In the genomic region with DNA sequence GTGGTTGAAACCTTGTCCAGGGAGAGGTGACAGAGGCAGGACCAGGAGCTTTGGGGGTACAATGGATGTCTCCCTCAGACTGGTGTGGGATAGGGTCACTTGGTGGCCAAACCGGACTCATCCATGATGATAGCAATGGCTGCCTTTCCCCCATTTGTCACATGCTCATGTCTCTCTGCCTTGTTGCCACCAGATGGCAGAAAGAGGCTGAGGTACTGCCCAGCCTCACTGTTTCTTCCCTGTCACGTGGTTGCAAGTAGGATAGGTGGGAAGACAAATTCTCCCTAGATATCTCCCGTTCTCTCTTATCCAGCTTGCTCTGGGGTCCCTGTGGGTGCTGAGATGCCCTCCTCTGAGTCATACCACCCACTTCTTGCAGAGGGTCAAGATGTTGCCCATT, we compare ENCODE assay signal across 8 mouse cellular contexts. TPM values are rescaled to one million over a fixed set of nuclear protein-coding genes. Genes with fewer than 3 reads are reported as not detected.
DNase-seq lines count a peak whose midpoint lies in the region; ATAC-seq and TF ChIP-seq lines count a peak whose summit lies in the region.

No protein-coding gene starts in this region.

- no peak overlapping the region for H3K27ac ChIP-seq in kidney, adult 2 months (ENCODE audit: insufficient read depth, low read depth, low read length)
- no peak overlapping the region for H3K27ac ChIP-seq in midbrain, embryonic 15.5 days

- no peaks in the 10 kb centered on the region for H3K27me3 ChIP-seq in kidney, adult 2 months (replicated peaks; ENCODE audit: control insufficient read depth, insufficient read depth, low read length)
- no peaks in the 10 kb centered on the region for H3K27me3 ChIP-seq in midbrain, embryonic 15.5 days (replicated peaks)

- no peaks in the 10 kb centered on the region for H3K36me3 ChIP-seq in kidney, adult 2 months (ENCODE audit: control insufficient read depth, insufficient read depth, low read length)
- no peaks in the 10 kb centered on the region for H3K36me3 ChIP-seq in midbrain, embryonic 15.5 days (replicated peaks)

- ATAC-seq in common myeloid progenitor, adult 5-6 weeks (replicated peaks; ENCODE audit: low read depth, poor library complexity, severe bottlenecking): peak; percentile 65
- ATAC-seq in megakaryocyte, adult 5-6 weeks (ENCODE audit: poor library complexity, severe bottlenecking): 0 out of 2 replicates have a peak, but pooled peaks have one; percentile 33
- no peak for ATAC-seq in inflammation-experienced regulatory T-cells, adult 6 months
- ATAC-seq in midbrain, embryonic 15.5 days (replicated peaks): no peak

- no peaks in the 10 kb centered on the region for H3K9me3 ChIP-seq in midbrain, embryonic 15.5 days

- peak; percentile 84 for TF ChIP-seq CTCF in kidney, adult 2 months (conservative IDR thresholded peaks at IDR 0.05; ENCODE audit: insufficient read depth, insufficient read length, low read depth, low read length)

- H3K9ac ChIP-seq in midbrain, embryonic 15.5 days: no peak overlapping the region

- whole genome bisulfite sequencing in kidney, adult 2 months: 1% methylated on average over 3 of the region's 3 CpGs
- WGBS in midbrain, embryonic 15.5 days: 18% methylated on average over 3 of the region's 3 CpGs

- no peak for TF ChIP-seq POLR2A in kidney, adult 2 months (IDR thresholded peaks at IDR 0.05; ENCODE audit: low read depth, low read length)

- H3K4me2 ChIP-seq in midbrain, embryonic 15.5 days: no peak overlapping the region

- peak; percentile 45 for DNase-seq in kidney, adult 2 months
- no peak for DNase-seq in kidney, adult 11 months
- peak; percentile 87 for DNase-seq in ES-CJ7 (ENCODE audit: low read depth, low spot score)
- no peak for DNase-seq in left cerebral cortex, adult 11 months (ENCODE audit: low spot score)

- peaks cover 3% of the 10 kb centered on the region; the same call in 1 of the 2 replicates for H3K4me1 ChIP-seq in kidney, adult 2 months (ENCODE audit: control insufficient read depth, insufficient read depth, low read length)
- H3K4me1 ChIP-seq in midbrain, embryonic 15.5 days: peaks cover 7% of the 10 kb centered on the region

- no peak overlapping the region for H3K4me3 ChIP-seq in kidney, adult 2 months (ENCODE audit: insufficient read depth, low read depth, low read length)
- no peak overlapping the region for H3K4me3 ChIP-seq in midbrain, embryonic 15.5 days

RNA-seq across cellular contexts. Expression of a gene that starts 4.4 kb away (rescaled TPM):
- polyA plus RNA-seq in kidney, adult 2 months (2012; rRNA removed): 133 and 159 TPM in 2 replicates
- total RNA-seq in common myeloid progenitor, adult 5-6 weeks (2017): 107 and 131 TPM in 2 replicates
- total RNA-seq in megakaryocyte, adult 5-6 weeks (2015): 100 and 108 TPM in 2 replicates
- 150 and 151 TPM in 2 replicates for total RNA-seq in megakaryocyte, adult 5-6 weeks (2017)
- 100 to 1,000 TPM; 205 to 374 (median 278) TPM for polyA plus RNA-seq in inflammation-experienced regulatory T-cells, adult 6 months (2017; shearing (Covaris generic))
- polyA plus RNA-seq in midbrain, embryonic 15.5 days (2015; fragmentation: Nextera tagmentation; extraction: Ambion mirVana): 196 and 201 TPM in 2 replicates

RNA-seq across cellular contexts. Expression of a gene that starts 14.4 kb away (rescaled TPM):
- 11.3 and 13.3 TPM in 2 replicates for polyA plus RNA-seq in kidney, adult 2 months (2012; rRNA removed)
- total RNA-seq in common myeloid progenitor, adult 5-6 weeks (2017): 1.2 and 2.6 TPM in 2 replicates
- total RNA-seq in megakaryocyte, adult 5-6 weeks (2015): 5.4 and 5.5 TPM in 2 replicates
- 2.1 and 4.1 TPM in 2 replicates for total RNA-seq in megakaryocyte, adult 5-6 weeks (2017)
- polyA plus RNA-seq in inflammation-experienced regulatory T-cells, adult 6 months (2017; shearing (Covaris generic)): 10 to 100 TPM; 22.7 to 31.5 (median 23.6) TPM
- polyA plus RNA-seq in midbrain, embryonic 15.5 days (2015; fragmentation: Nextera tagmentation; extraction: Ambion mirVana): 9.9 and 10.5 TPM in 2 replicates

RNA-seq across cellular contexts. Expression of a gene that starts 32.0 kb away (rescaled TPM):
- polyA plus RNA-seq in kidney, adult 2 months (2012; rRNA removed): 177 and 215 TPM in 2 replicates
- total RNA-seq in common myeloid progenitor, adult 5-6 weeks (2017): 30.9 and 51.3 TPM in 2 replicates
- total RNA-seq in megakaryocyte, adult 5-6 weeks (2015): 27.4 and 47.7 TPM in 2 replicates
- total RNA-seq in megakaryocyte, adult 5-6 weeks (2017): 33.6 and 35.4 TPM in 2 replicates
- polyA plus RNA-seq in inflammation-experienced regulatory T-cells, adult 6 months (2017; shearing (Covaris generic)): 10 to 100 TPM; 44.7 to 81.1 (median 56.4) TPM
- polyA plus RNA-seq in midbrain, embryonic 15.5 days (2015; fragmentation: Nextera tagmentation; extraction: Ambion mirVana): 102 and 109 TPM in 2 replicates

Comparison
In these comparisons a context has a peak if more than half of its experiments do, and no peak if none do; other contexts are left out.
1. DNase-seq: peak in kidney, adult 2 months (single experiment) and ES-CJ7 (single experiment); none in kidney, adult 11 months (single experiment) and left cerebral cortex, adult 11 months (single experiment).
2. ATAC-seq: peak in common myeloid progenitor, adult 5-6 weeks (single experiment) and megakaryocyte, adult 5-6 weeks (single experiment); none in inflammation-experienced regulatory T-cells, adult 6 months (single experiment) and midbrain, embryonic 15.5 days (single experiment).